Mouse (Mus musculus) layer of hippocampus, adult 9-10 months (tissue): ENCODE data around the gene Gm45713.
"Not testable (repeated sequence)": the region's sequence is repeated elsewhere in the genome, so short reads cannot be mapped to it uniquely, and the experiment has no call there.

Experiments
- DNase-seq: peaks from one replicate; pipeline ENCODE4 v3.0.0; 2022; ENCODE audit warnings: low spot score

Gene Gm45713

GRCm38 (mm10) chr7:45123186-45123570 lies 12.9 kb downstream of the Gm45713 start:
- no peak for DNase-seq

- no peak for DNase-seq
Observed at GRCm38 (mm10) chr7:45122561-45123185, 13.4 kb downstream of the Gm45713 start.

GRCm38 (mm10) chr7:45121966-45122365 lies 14.1 kb downstream of the Gm45713 start:
- DNase-seq: no peak

GRCm38 (mm10) chr7:45121404-45121803 lies 14.6 kb downstream of the Gm45713 start:
- no peak for DNase-seq

- no peak for DNase-seq
Observed at GRCm38 (mm10) chr7:45119780-45120709, 16.0 kb downstream of the Gm45713 start.

- no peak for DNase-seq
Observed at GRCm38 (mm10) chr7:45118336-45118735, 17.7 kb downstream of the Gm45713 start.

- DNase-seq: no peak
Observed at GRCm38 (mm10) chr7:45117566-45117965, 18.5 kb downstream of the Gm45713 start.

- no peak for DNase-seq
Observed at GRCm38 (mm10) chr7:45113476-45113875, 22.6 kb downstream of the Gm45713 start.

GRCm38 (mm10) chr7:45112529-45112928 lies 23.5 kb downstream of the Gm45713 start:
- DNase-seq: no peak

- no peak for DNase-seq
Observed at GRCm38 (mm10) chr7:45111940-45112339, 24.1 kb downstream of the Gm45713 start.

- DNase-seq: not testable (repeated sequence)
Observed at GRCm38 (mm10) chr7:45110089-45110488, 25.9 kb downstream of the Gm45713 start.

GRCm38 (mm10) chr7:45107052-45107645 lies 28.9 kb downstream of the Gm45713 start:
- no peak for DNase-seq

GRCm38 (mm10) chr7:45106441-45106840 lies 29.6 kb downstream of the Gm45713 start:
- DNase-seq: no peak

- DNase-seq: no peak
Observed at GRCm38 (mm10) chr7:45105491-45105890, 30.5 kb downstream of the Gm45713 start.

- DNase-seq: no peak
Observed at GRCm38 (mm10) chr7:45104941-45105340, 31.1 kb downstream of the Gm45713 start.

- no peak for DNase-seq
Observed at GRCm38 (mm10) chr7:45103652-45104180, 32.3 kb downstream of the Gm45713 start, which contains the start of gene Fcgrt. TSS of gene Fcgrt (minus strand) at chr7:45103851.

GRCm38 (mm10) chr7:45102940-45103585 lies 33.0 kb downstream of the Gm45713 start:
- DNase-seq: no peak

- DNase-seq: no peak
Observed at GRCm38 (mm10) chr7:45102441-45102840, 33.6 kb downstream of the Gm45713 start.

- no peak for DNase-seq
Observed at GRCm38 (mm10) chr7:45100046-45100445, 36.0 kb downstream of the Gm45713 start.

- no peak for DNase-seq
Observed at GRCm38 (mm10) chr7:45098541-45099240, 37.3 kb downstream of the Gm45713 start.

- no peak for DNase-seq
Observed at GRCm38 (mm10) chr7:45097479-45097878, 38.6 kb downstream of the Gm45713 start.
